In the genomic region with DNA sequence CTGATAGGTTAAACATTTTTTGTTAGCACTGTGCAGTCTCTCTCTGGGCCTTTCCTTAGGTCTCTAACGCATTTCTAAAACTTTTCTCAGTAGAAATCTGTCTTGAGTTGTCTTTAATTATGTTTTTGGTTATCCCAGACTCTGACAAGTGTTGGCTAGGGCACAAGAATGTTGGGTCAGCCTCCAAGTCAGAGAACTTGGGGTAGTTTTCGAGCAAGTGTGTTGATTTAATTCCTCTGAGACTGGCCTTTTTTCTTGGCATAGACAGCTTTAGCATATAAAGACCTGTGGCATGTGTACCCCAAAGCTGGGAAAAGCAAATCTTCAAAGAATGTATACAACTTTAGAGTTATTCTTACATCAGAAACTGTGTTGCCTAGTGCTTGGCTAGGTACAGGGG, we compare ENCODE assay signal across 13 mouse cellular contexts.
DNase-seq lines count a peak whose midpoint lies in the region; ATAC-seq and TF ChIP-seq lines count a peak whose summit lies in the region.
"Had no signal": no experiment of that assay in that cellular context is flagged by ENCODE, and none has a peak within 500 bp of the region (broad histone marks: within the 10 kb centered on the region; RNA-seq: fewer than 3 reads in every experiment).

No protein-coding gene starts in this region.

- H3K4me3 ChIP-seq in embryonic facial prominence, embryonic 12.5 days = no peak overlapping the region
- H3K4me3 ChIP-seq in embryonic facial prominence, embryonic 10.5 days = no peak overlapping the region
- H3K4me3 ChIP-seq in lung, adult 2 months (replicated peaks; ENCODE audit: extremely low read depth, low read depth, low read length) = no peak overlapping the region
- H3K4me3 ChIP-seq in stomach, postnatal 0 days (ENCODE audit: low read depth, low read length) = no peak overlapping the region
- no peak overlapping the region for H3K4me3 ChIP-seq in liver, embryonic 12.5 days
- H3K4me3 ChIP-seq: forebrain, embryonic 15.5 days; heart, embryonic 15.5 days; left cerebral cortex, adult 2 months; liver, embryonic 13.5 days had no signal

- H3K4me2 ChIP-seq in embryonic facial prominence, embryonic 12.5 days (replicated peaks) = no peak overlapping the region
- no peak overlapping the region for H3K4me2 ChIP-seq in stomach, postnatal 0 days (replicated peaks; ENCODE audit: low read depth)
- no peak overlapping the region for H3K4me2 ChIP-seq in liver, embryonic 12.5 days
- H3K4me2 ChIP-seq: forebrain, embryonic 15.5 days; heart, embryonic 15.5 days; liver, embryonic 13.5 days had no signal

- H3K36me3 ChIP-seq in embryonic facial prominence, embryonic 12.5 days = no peaks in the 10 kb centered on the region
- H3K36me3 ChIP-seq in embryonic facial prominence, embryonic 10.5 days (replicated peaks) = no peaks in the 10 kb centered on the region
- H3K36me3 ChIP-seq in stomach, postnatal 0 days (ENCODE audit: control insufficient read depth, insufficient read depth, low read length) = no peaks in the 10 kb centered on the region
- no peaks in the 10 kb centered on the region for H3K36me3 ChIP-seq in liver, embryonic 12.5 days
- H3K36me3 ChIP-seq: forebrain, embryonic 15.5 days; heart, embryonic 15.5 days; liver, embryonic 13.5 days had no signal

- ATAC-seq in embryonic facial prominence, embryonic 12.5 days (ENCODE audit: insufficient number of reproducible peaks, insufficient read depth, low FRiP score, low TSS enrichment) = no peak
- ATAC-seq in stomach, postnatal 0 days (ENCODE audit: low FRiP score, low TSS enrichment) = no peak
- ATAC-seq in liver, embryonic 12.5 days = no peak
- ATAC-seq: forebrain, embryonic 15.5 days; intestine, postnatal 0 days had no signal

- WGBS in embryonic facial prominence, embryonic 12.5 days = 41% methylated on average over 2 of the region's 2 CpGs
- WGBS in embryonic facial prominence, embryonic 10.5 days = 69% methylated on average over 2 of the region's 2 CpGs
- WGBS in lung, adult 2 months = 48% methylated on average over 2 of the region's 2 CpGs
- WGBS in stomach, postnatal 0 days = 27% methylated on average over 2 of the region's 2 CpGs
- 70% methylated on average over 2 of the region's 2 CpGs for WGBS in liver, embryonic 12.5 days (ENCODE audit: insufficient replicate concordance)

- H3K9ac ChIP-seq in embryonic facial prominence, embryonic 12.5 days = no peak overlapping the region
- no peak overlapping the region for H3K9ac ChIP-seq in stomach, postnatal 0 days (ENCODE audit: low read length)
- H3K9ac ChIP-seq in liver, embryonic 12.5 days = no peak overlapping the region
- H3K9ac ChIP-seq: forebrain, embryonic 15.5 days; heart, embryonic 15.5 days; liver, embryonic 13.5 days had no signal

- no peaks in the 10 kb centered on the region; the same call in 1 of the 2 replicates for H3K4me1 ChIP-seq in embryonic facial prominence, embryonic 12.5 days
- H3K4me1 ChIP-seq in embryonic facial prominence, embryonic 10.5 days = no peaks in the 10 kb centered on the region
- H3K4me1 ChIP-seq in lung, adult 2 months (ENCODE audit: control insufficient read depth, insufficient read depth, low read length) = peaks cover 5% of the 10 kb centered on the region
- no peaks in the 10 kb centered on the region; the same call in none of the 2 replicates for H3K4me1 ChIP-seq in stomach, postnatal 0 days (replicated peaks; ENCODE audit: control insufficient read depth, insufficient read depth)
- H3K4me1 ChIP-seq in liver, embryonic 12.5 days = no peaks in the 10 kb centered on the region
- H3K4me1 ChIP-seq: forebrain, embryonic 15.5 days; heart, embryonic 15.5 days had no signal

- no peak for TF ChIP-seq POLR2A in lung, adult 2 months (IDR thresholded peaks at IDR 0.05; ENCODE audit: borderline replicate concordance, extremely low read depth, low read depth, low read length)

- DNase-seq in embryonic facial prominence, embryonic 10.5 days (ENCODE audit: low spot score) = no peak
- DNase-seq in lung, adult 18-20 months = peak; percentile 20 to 22
- no peak for DNase-seq in lung, adult 2 months
- peak; percentile 34 to 46 for DNase-seq in kidney, postnatal 25 days
- no peak for DNase-seq in stomach, postnatal 0 days (ENCODE audit: low spot score)
- no peak for DNase-seq in B cell, adult 2 months
- DNase-seq: liver, embryonic 13.5 days had no signal

- no peak for TF ChIP-seq CTCF in lung, adult 2 months (IDR thresholded peaks at IDR 0.05; ENCODE audit: insufficient read depth, low read length)
- no peak for TF ChIP-seq CTCF in stomach, postnatal 0 days (IDR thresholded peaks at IDR 0.05; ENCODE audit: low read depth)

- no peaks in the 10 kb centered on the region for H3K9me3 ChIP-seq in embryonic facial prominence, embryonic 12.5 days
- no peaks in the 10 kb centered on the region for H3K9me3 ChIP-seq in embryonic facial prominence, embryonic 10.5 days
- H3K9me3 ChIP-seq in stomach, postnatal 0 days (ENCODE audit: control insufficient read depth, low read length) = no peaks in the 10 kb centered on the region
- H3K9me3 ChIP-seq in liver, embryonic 12.5 days (replicated peaks) = no peaks in the 10 kb centered on the region
- H3K9me3 ChIP-seq: forebrain, embryonic 15.5 days; heart, embryonic 15.5 days; liver, embryonic 13.5 days had no signal

- 0 out of 2 replicates have a peak overlapping the region, but pooled peaks have one; percentile 17 for H3K27ac ChIP-seq in embryonic facial prominence, embryonic 12.5 days
- H3K27ac ChIP-seq in embryonic facial prominence, embryonic 10.5 days (replicated peaks) = no peak overlapping the region
- H3K27ac ChIP-seq in stomach, postnatal 0 days (replicated peaks) = 0 out of 2 replicates have a peak overlapping the region, but pooled peaks have one; percentile 40
- H3K27ac ChIP-seq in liver, embryonic 12.5 days = no peak overlapping the region
- H3K27ac ChIP-seq: forebrain, embryonic 15.5 days; heart, embryonic 15.5 days; left cerebral cortex, adult 2 months; liver, embryonic 13.5 days had no signal

- no peaks in the 10 kb centered on the region for H3K27me3 ChIP-seq in embryonic facial prominence, embryonic 12.5 days
- H3K27me3 ChIP-seq in embryonic facial prominence, embryonic 10.5 days (replicated peaks; ENCODE audit: low read depth, poor library complexity, severe bottlenecking) = no peaks in the 10 kb centered on the region
- H3K27me3 ChIP-seq in stomach, postnatal 0 days (ENCODE audit: control insufficient read depth, insufficient read depth, low read length) = no peaks in the 10 kb centered on the region
- no peaks in the 10 kb centered on the region for H3K27me3 ChIP-seq in liver, embryonic 12.5 days (replicated peaks)
- H3K27me3 ChIP-seq: forebrain, embryonic 15.5 days; heart, embryonic 15.5 days; liver, embryonic 13.5 days had no signal

- no peak for TF ChIP-seq EP300 in stomach, postnatal 0 days (optimal IDR thresholded peaks at IDR 0.05)

Comparison
In these comparisons a context has a peak if more than half of its experiments do, and no peak if none do; other contexts are left out.
1. H3K27ac ChIP-seq: peak in embryonic facial prominence, embryonic 12.5 days (single experiment) and stomach, postnatal 0 days (single experiment); none in embryonic facial prominence, embryonic 10.5 days (single experiment) and liver, embryonic 12.5 days (single experiment).
2. DNase-seq: peak in lung, adult 18-20 months (2 of 2) and kidney, postnatal 25 days (2 of 2); none in embryonic facial prominence, embryonic 10.5 days (single experiment), lung, adult 2 months (single experiment), stomach, postnatal 0 days (single experiment) and B cell, adult 2 months (0 of 2).